Mouse (Mus musculus) kidney, adult 2 months (tissue): ENCODE data around the gene Rhbdf2. TPM values are rescaled to one million over a fixed set of nuclear protein-coding genes. Genes with fewer than 3 reads are reported as not detected.
A peak's percentile ranks its signal among the peaks of the same experiment; 100 is the strongest.

Experiments used
- DNase-seq: peaks from one replicate; pipeline ENCODE4 v3.0.0; 2021
- H3K27ac ChIP-seq: fragments of 200-500 bp; 2 replicates; pipeline ENCODE4 v1.5.1; 2012; ENCODE audit warnings: low read depth, low read length, control low read depth, inconsistent platforms; ENCODE audit not compliant: insufficient read depth
- H3K27me3 ChIP-seq: fragments of 200-500 bp; replicated peaks from 2 replicates; pipeline ENCODE4 v1.6.1; 2012; ENCODE audit warnings: mild to moderate bottlenecking, moderate library complexity, low read length, inconsistent platforms; ENCODE audit not compliant: control insufficient read depth, insufficient read depth
- H3K36me3 ChIP-seq: fragments of 200-500 bp; 2 replicates; pipeline ENCODE4 v1.6.1; 2012; ENCODE audit warnings: mild to moderate bottlenecking, moderate library complexity, low read length, inconsistent platforms; ENCODE audit not compliant: control insufficient read depth, insufficient read depth
- H3K4me1 ChIP-seq: fragments of 200-500 bp; 2 replicates; pipeline ENCODE4 v1.6.1; 2011; ENCODE audit warnings: low read length; ENCODE audit not compliant: control insufficient read depth, insufficient read depth
- H3K4me3 ChIP-seq: fragments of 200-500 bp; 2 replicates; pipeline ENCODE4 v1.5.1; 2011; ENCODE audit warnings: mild to moderate bottlenecking, low read depth, low read length, control low read depth; ENCODE audit not compliant: insufficient read depth
- CTCF ChIP-seq: fragments of 200-500 bp; conservative IDR thresholded peaks from 2 replicates; pipeline ENCODE4 v1.5.1; 2011; ENCODE audit warnings: low read depth, mild to moderate bottlenecking, control low read depth, low read length, moderate library complexity, mixed read lengths; ENCODE audit not compliant: insufficient read depth, insufficient read length
- POLR2A ChIP-seq: fragments of 200-500 bp; IDR thresholded peaks from one replicate; pipeline ENCODE4 v1.6.1; 2011; ENCODE audit warnings: low read depth, low read length, control low read depth
- WGBS: fragments of 180-500 bp; shearing (Covaris S2); methylation state at CpG from one replicate; pipeline ENCODE4 v1.1.7; 2018; 5-methylcytosine and 5-hydroxymethylcytosine counted together
- polyA plus RNA-seq: library from polyadenylated mRNA; depleted of rRNA; stranded (reverse); fragments of >200 nt; gene quantifications from 2 replicates; pipeline ENCODE4 v1.2.3, GENCODE M21; 2012

Gene Rhbdf2
- polyA plus RNA-seq, 1 experiment, result 18.0 TPM

DNA sequence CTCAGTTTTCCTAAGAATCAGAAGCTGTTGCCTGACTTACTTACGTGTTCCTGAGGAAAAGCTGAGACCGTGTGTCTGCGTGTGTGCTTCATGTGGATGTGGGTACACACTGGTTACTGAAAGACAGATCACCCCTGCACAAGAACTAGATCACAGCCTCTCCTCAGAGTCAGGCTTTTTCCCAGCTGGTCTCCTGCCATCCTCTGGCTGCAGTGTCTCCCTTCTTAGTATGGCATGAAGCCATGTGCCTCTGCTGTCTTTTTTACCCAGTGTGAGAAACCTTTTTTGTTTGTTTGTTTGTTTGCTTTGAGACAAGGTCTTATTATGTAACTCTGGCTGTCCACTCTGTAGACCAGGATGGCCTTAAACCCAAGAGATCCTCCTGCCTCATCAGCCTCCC is 47.5 kb downstream of the Rhbdf2 start:
- H3K4me1 ChIP-seq, result peaks cover 5% of the 10 kb centered on the region; the same call in 1 of the 2 replicates
- H3K27ac ChIP-seq, result no peak overlapping the region
- no peaks in the 10 kb centered on the region for H3K36me3 ChIP-seq
- WGBS, result 96% methylated on average over 3 of the region's 3 CpGs
- TF ChIP-seq POLR2A (no peak), CTCF (no peak)
- H3K4me3 ChIP-seq, result no peak overlapping the region
- DNase-seq, result no peak
- no peaks in the 10 kb centered on the region for H3K27me3 ChIP-seq

DNA sequence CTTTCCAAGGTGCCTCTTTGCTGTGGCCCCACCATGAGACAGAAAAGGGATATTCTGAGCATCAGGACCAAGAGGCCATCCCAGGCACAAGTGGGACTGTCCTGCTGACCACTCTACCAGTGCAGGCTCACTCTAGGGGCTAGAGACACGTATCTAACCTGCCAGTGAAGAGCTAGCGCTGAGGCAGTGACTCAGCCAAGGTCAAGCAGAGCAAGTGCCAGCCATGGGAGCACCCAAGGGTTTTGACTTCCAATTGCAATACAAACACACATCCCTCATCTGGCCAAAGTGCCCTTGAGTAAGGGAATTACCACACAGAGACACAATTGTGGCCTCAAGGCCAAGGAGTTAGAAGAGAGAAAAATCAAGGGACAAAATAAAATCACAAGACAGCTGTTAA is 51.4 kb downstream of the Rhbdf2 start:
- Histone ChIP-seq H3K27me3 (no peaks in the 10 kb centered on the region), H3K27ac (no peak overlapping the region), H3K4me1 (peaks cover 8% of the 10 kb centered on the region; the same call in 1 of the 2 replicates), H3K4me3 (no peak overlapping the region), H3K36me3 (no peaks in the 10 kb centered on the region)
- 82% methylated on average over 2 of the region's 2 CpGs for WGBS
- peak; percentile 9 for DNase-seq
- TF ChIP-seq POLR2A (no peak), CTCF (no peak)

DNA sequence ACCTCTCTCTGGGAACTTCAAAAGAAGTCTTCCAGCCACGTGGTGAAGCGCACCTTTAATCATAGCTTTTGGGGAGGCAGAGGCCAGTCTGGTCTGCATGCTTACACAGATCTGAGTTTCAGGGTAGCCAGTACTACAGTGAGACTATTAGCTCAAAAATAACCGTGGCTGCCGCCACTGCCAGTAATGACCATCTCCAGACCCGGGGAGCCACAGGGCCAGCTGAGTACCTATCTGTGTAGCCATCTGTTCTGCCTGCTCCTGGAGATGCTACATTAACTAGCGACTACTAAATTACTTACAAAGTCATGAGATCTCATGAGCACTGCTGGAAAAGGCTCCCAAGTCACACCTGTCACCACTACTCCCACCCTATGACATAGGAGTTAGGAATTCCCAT is 51.8 kb downstream of the Rhbdf2 start:
- DNase-seq, result no peak
- no peak for TF ChIP-seq CTCF
- TF ChIP-seq POLR2A, result no peak

DNA sequence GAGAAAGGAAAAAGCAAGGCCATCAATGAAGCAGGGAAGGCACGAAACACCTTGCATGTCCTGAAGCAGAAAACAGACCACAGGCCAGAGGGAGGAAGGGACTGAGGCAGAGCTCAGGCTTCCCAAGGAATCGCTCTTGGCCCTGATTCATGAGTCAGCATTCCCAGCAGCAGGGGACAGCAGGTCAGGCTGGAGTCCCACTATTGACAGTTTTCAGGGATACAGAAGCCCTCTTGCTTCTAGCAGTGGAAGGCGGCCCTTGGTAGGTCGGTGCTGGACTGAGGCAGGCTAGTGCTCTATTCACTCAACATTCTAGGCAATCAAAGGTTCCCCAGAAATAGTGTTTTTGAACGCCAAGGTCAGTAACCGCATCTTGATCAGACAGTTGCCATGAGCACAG is 52.3 kb downstream of the Rhbdf2 start:
- H3K4me1 ChIP-seq, result peaks cover 5% of the 10 kb centered on the region; the same call in 1 of the 2 replicates
- H3K27ac ChIP-seq, result no peak overlapping the region
- no peak for TF ChIP-seq POLR2A
- no peak for TF ChIP-seq CTCF

More for the DNA sequence above, 51.8 kb downstream of the Rhbdf2 start:
- Histone ChIP-seq H3K4me3 (no peak overlapping the region), H3K27me3 (no peaks in the 10 kb centered on the region), H3K27ac (no peak overlapping the region), H3K4me1 (peaks cover 5% of the 10 kb centered on the region; the same call in 1 of the 2 replicates), H3K36me3 (no peaks in the 10 kb centered on the region)
- 82% methylated on average over 6 of the region's 6 CpGs for WGBS

DNA sequence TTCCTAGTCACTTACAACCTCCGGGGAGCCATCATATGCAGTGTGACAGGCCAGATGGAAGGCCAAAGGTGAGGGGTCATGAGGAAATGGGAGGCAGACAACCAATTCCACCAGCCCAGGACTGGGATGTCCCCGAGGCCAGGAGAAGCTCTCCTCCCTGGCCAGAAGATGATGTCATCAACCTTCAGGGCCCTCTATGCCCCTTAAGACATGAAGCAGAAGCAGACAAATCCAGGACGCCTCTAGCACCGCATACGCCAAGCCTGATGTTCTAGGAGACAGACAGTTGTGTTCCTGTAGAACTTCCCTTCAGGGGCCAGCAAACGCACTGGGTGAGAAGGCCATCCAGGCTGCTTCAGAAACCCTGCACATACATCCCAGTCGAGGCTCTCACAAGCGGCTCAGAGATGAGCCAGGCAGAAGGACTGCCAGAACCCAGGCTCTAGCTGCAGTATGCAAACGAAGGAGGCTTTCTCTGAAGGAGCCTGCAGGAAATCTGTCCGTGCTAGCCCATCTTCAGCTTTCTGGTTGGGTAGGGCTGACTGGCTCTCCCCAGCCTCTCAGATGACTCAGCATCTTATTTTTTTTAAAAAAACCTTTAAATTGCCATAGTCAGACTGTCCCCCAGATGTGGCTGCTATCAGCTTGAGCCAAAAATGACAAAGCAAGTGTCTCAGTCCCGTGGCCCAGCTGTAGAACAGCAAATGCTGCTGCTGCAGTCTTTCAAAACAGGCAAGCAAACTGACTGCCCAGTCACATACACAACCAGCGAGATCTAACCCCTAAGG is 53.9 kb downstream of the Rhbdf2 start:
- no peak for TF ChIP-seq CTCF
- TF ChIP-seq POLR2A, result no peak
- DNase-seq, result no peak
- Histone ChIP-seq H3K4me1 (peaks cover 5% of the 10 kb centered on the region; the same call in 1 of the 2 replicates), H3K4me3 (no peak overlapping the region), H3K27me3 (no peaks in the 10 kb centered on the region), H3K27ac (no peak overlapping the region), H3K36me3 (no peaks in the 10 kb centered on the region)
- WGBS, result 67% methylated on average over 12 of the region's 12 CpGs

More for the DNA sequence above, 52.3 kb downstream of the Rhbdf2 start:
- WGBS, result 69% methylated on average over 6 of the region's 6 CpGs
- Histone ChIP-seq H3K36me3 (no peaks in the 10 kb centered on the region), H3K27me3 (no peaks in the 10 kb centered on the region), H3K4me3 (no peak overlapping the region)
- DNase-seq, result peak; percentile 7

DNA sequence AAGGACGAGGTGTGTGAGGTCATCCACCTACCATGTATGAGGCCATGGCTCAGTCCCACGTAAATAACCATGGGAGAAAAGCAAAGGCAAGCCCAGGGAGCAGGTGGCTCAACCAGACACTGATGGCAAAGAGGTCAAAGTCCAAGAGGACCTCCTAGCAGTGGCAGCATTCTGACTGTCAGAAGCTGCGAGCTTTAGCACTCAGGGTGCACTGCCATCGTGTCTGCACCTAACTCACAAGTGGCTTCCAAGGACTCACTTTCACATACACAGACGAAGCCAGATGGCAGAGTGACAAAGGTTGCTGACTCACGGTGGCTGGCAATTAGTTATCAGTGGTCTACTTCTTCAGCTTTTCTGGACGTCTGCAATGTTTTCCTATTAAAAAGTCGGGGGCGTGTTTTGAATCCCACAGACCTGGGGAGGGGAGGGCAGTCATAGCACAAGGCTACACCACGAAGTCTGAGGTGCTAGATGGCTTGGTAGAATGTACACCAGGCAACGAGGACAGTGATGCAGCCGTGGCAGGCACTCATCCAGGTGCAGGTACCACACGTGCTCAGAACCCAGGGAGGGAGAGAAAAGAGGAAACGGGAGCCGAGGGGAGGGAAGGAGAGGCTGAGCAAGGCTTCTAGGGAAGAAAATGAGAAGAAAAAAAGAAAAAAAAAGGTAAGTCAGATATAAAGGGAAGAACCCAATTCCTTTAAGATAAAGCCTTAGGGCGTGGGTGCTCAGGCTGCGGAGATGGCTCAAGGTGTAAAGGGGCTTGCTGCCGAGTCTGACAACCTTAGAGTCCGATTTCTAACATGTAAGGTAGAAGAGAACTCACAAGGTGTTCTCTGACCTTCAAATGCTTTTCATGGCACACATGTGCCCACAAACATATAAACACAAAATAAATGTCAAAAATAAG is 54.8 kb downstream of the Rhbdf2 start:
- no peak overlapping the region for H3K27ac ChIP-seq
- 79% methylated on average over 19 of the region's 19 CpGs for WGBS
- H3K27me3 ChIP-seq, result no peaks in the 10 kb centered on the region
- no peak for DNase-seq
- no peak overlapping the region for H3K4me3 ChIP-seq
- TF ChIP-seq CTCF (no peak), POLR2A (no peak)
- H3K4me1 ChIP-seq, result peaks cover 5% of the 10 kb centered on the region; the same call in 1 of the 2 replicates
- no peaks in the 10 kb centered on the region for H3K36me3 ChIP-seq

DNA sequence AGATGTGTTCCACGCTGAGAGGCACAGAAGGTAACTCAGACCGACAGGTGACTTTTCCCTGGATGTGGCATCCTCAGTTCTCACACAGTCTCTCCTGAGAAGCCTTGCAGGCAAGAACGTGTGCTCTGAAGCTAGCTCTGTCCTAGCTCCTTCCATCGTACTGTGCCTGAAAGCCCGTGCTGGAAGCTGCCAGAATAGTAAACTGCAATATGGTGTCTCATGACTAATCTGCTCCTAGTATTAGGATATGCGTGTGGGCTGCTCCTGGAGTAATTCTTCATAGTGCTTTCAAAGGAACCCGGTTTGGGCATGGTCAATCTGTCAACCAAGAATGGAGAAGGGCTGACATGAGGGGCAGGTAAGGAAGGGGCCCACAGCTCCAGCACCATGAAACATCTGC is 56.0 kb downstream of the Rhbdf2 start:
- Histone ChIP-seq H3K27me3 (no peaks in the 10 kb centered on the region), H3K4me3 (no peak overlapping the region), H3K4me1 (peaks cover 5% of the 10 kb centered on the region; the same call in 1 of the 2 replicates), H3K36me3 (no peaks in the 10 kb centered on the region), H3K27ac (no peak overlapping the region)
- no peak for DNase-seq
- TF ChIP-seq POLR2A (no peak), CTCF (no peak)
- 85% methylated on average over 7 of the region's 7 CpGs for WGBS
